Mouse (Mus musculus) heart, embryonic 12.5 days (tissue): ENCODE measurements around the gene Kif23. TPM values are rescaled to one million over a fixed set of nuclear protein-coding genes. Genes with fewer than 3 reads are reported as not detected.

Experiments
- ATAC-seq: fragments of 200-750 bp; cut with Nextera tagmentation; 2 replicates; pipeline ENCODE4 v1.8.0; 2017; ENCODE audit warnings: moderate TSS enrichment, moderate library complexity; ENCODE audit not compliant: insufficient number of reproducible peaks, low FRiP score
- H3K27ac ChIP-seq: fragments of 300-500 bp; sonication (generic); 2 replicates; pipeline ENCODE4 v1.5.1; 2016; ENCODE audit warnings: mild to moderate bottlenecking, moderate library complexity; ENCODE audit not compliant: poor library complexity, severe bottlenecking
- H3K27me3 ChIP-seq: fragments of 300-500 bp; sonication (generic); replicated peaks from 2 replicates; pipeline ENCODE4 v1.6.1; 2016; ENCODE audit warnings: mild to moderate bottlenecking, moderate library complexity
- H3K36me3 ChIP-seq: fragments of 300-500 bp; sonication (generic); 2 replicates; pipeline ENCODE4 v1.6.1; 2016; ENCODE audit warnings: mild to moderate bottlenecking, moderate library complexity
- H3K4me1 ChIP-seq: fragments of 300-500 bp; sonication (generic); replicated peaks from 2 replicates; pipeline ENCODE4 v1.6.1; 2016; ENCODE audit warnings: mild to moderate bottlenecking
- H3K4me2 ChIP-seq: fragments of 300-500 bp; sonication (generic); 2 replicates; pipeline ENCODE4 v1.6.1; 2016; ENCODE audit warnings: mild to moderate bottlenecking, moderate library complexity
- H3K4me3 ChIP-seq: fragments of 300-500 bp; sonication (generic); 2 replicates; pipeline ENCODE4 v1.5.1; 2016; ENCODE audit warnings: mild to moderate bottlenecking
- H3K9ac ChIP-seq: fragments of 300-500 bp; sonication (generic); 2 replicates; pipeline ENCODE4 v1.6.1; 2016; ENCODE audit warnings: mild to moderate bottlenecking, moderate library complexity
- H3K9me3 ChIP-seq: fragments of 300-500 bp; sonication (generic); replicated peaks from 2 replicates; pipeline ENCODE4 v1.6.1; 2016; ENCODE audit warnings: mild to moderate bottlenecking, moderate library complexity
- WGBS: fragments of 180-500 bp; shearing (Covaris S2); methylation state at CpG from one replicate; pipeline ENCODE4 v1.1.7; 2016; 5-methylcytosine and 5-hydroxymethylcytosine counted together
- polyA plus RNA-seq: library from polyadenylated mRNA; unstranded; fragments of >200 nt; fragmentation: Nextera tagmentation; extraction: Ambion mirVana; gene quantifications from 2 replicates; pipeline ENCODE4 v1.2.1, GENCODE M21; 2016

The Kif23 gene
- polyA plus RNA-seq, 1 experiment from 2014 or later = 83.9 TPM

DNA sequence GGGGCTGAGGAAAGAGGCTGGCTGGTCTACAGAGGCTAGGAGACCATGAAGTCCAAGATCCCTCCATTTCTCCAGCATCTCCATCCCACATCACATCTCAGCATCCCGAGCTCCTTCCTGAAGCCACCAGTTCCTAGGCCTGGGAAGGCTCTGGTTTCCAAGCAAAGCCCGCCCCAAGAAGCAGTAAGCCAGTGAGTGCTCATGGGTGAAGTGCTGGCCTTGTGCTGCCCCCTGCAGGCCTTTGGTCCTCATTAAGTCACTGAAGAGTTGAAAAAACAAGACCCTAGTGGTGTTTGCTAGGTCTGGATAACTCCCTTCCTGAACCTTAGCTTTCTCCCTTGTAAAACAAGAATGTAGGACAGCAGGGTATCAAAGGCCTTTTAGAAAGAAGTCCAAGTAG is 67.7 kb downstream of the Kif23 start:
- Histone ChIP-seq H3K4me1 (peaks cover 5% of the 10 kb centered on the region; the same call in 1 of the 2 replicates), H3K9ac (no peak overlapping the region), H3K27me3 (peaks cover 43% of the 10 kb centered on the region), H3K36me3 (no peaks in the 10 kb centered on the region), H3K9me3 (no peaks in the 10 kb centered on the region), H3K4me2 (no peak overlapping the region), H3K27ac (no peak overlapping the region), H3K4me3 (no peak overlapping the region)
- no peak for ATAC-seq
- 29% methylated on average over 2 of the region's 2 CpGs for WGBS

DNA sequence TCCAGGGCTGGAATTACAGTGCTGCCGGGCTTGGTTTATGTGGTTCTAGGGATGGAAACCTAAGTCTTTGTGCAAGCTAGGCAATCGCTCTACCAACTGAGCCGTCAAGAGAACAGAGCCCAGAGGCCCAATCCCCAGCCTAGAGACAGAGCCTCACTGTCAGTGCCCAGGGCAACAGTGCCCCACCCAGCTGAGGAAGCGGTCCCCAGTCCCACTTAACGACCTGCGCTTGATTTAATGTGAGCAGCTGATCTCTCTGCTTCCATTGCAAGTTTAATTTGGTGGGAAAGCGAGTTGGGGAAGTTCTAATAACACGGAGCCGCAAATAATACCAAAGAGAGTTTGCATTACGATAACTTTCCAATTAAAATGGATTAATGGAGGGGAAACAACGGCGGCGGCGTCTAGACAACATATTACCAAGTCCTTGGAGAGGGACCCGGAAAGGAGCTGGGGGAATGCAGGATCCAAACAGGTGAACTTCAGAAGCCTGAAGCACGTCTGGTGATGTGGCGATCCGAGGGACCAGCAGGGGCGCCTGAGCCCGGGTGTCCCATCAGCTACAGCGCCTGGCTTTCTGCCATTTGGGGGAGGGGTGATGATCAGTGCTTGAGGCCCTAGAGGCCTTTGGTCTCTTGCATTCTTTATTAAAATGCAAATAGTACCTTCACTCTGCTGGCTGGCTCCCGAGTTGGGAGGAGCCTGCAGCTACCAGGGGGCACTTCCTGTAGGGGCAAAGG is 69.0 kb downstream of the Kif23 start:
- peaks cover 48% of the 10 kb centered on the region for H3K27me3 ChIP-seq
- H3K4me3 ChIP-seq = no peak overlapping the region
- peak overlapping the region; percentile 18; the same call in 1 of the 2 replicates for H3K4me2 ChIP-seq

DNA sequence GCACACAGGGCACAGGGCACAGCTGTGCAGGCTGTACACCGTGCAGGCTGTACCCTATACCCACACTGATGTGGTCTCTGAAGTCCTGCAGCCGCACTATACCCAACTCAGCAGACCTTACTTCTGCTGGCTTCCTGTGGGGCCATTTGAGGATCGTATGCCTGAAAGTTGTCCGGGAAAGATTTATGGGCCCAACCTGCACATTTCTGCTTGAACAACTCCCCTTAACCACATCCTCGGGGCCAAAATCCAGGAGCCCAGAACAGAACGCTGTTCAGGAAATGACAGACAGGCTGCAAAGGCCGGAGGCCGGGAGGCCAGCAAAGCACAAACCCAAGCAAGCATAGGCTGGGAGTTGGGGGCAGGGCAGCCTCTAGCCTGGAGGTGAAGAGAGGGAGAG is 73.2 kb downstream of the Kif23 start:
- 54% methylated on average over 8 of the region's 8 CpGs for WGBS
- Histone ChIP-seq H3K27me3 (peaks cover 46% of the 10 kb centered on the region), H3K4me1 (peaks cover 5% of the 10 kb centered on the region; the same call in 1 of the 2 replicates), H3K4me2 (no peak overlapping the region), H3K36me3 (no peaks in the 10 kb centered on the region), H3K9me3 (peaks cover 6% of the 10 kb centered on the region; the same call in 1 of the 2 replicates), H3K4me3 (no peak overlapping the region), H3K27ac (no peak overlapping the region), H3K9ac (no peak overlapping the region)
- no peak for ATAC-seq

More for the DNA sequence above, 69.0 kb downstream of the Kif23 start:
- Histone ChIP-seq H3K9ac (no peak overlapping the region), H3K27ac (no peak overlapping the region), H3K9me3 (no peaks in the 10 kb centered on the region), H3K36me3 (no peaks in the 10 kb centered on the region), H3K4me1 (peaks cover 5% of the 10 kb centered on the region; the same call in 1 of the 2 replicates)
- ATAC-seq = no peak
- 20% methylated on average over 22 of the region's 22 CpGs for WGBS

DNA sequence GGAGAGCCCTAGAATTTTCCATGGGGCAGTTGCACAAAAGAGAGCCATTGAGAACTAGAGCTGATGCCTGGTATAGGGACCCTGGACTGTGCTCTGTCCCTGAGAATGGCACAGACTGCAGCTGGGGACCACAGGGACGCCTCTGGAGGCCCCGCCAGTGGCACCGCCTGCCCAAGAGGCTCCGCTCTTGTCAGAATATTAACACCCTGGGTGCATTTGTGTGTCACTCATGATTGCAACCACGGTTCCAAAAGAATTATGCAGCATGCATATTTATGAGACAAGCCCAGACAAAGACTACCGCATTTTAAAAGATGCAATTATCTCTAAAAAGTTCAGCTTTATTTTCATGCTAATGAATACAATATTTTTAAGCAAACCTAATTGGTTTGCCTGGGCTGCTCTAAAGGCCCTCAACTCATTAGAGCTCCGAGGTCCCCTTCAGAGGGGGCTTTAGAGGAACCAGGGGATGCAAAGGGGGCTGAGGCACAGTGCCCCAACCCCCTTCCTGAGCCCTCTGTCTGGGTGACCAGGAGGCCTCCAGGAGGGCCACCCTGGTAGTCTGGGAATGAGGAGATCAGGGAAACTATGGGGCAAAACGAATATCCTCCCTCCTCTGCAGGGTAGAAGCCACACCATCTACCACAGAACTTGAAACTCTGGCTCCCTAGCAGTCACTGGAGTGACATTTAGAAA is 74.2 kb downstream of the Kif23 start:
- Histone ChIP-seq H3K4me1 (0 out of 2 replicates have a peak, but pooled peaks cover 3% of the 10 kb centered on the region), H3K9ac (no peak overlapping the region), H3K4me2 (no peak overlapping the region), H3K9me3 (peaks cover 6% of the 10 kb centered on the region; the same call in 1 of the 2 replicates), H3K36me3 (no peaks in the 10 kb centered on the region), H3K27ac (no peak overlapping the region), H3K4me3 (no peak overlapping the region), H3K27me3 (peaks cover 43% of the 10 kb centered on the region)
- no peak for ATAC-seq
- 69% methylated on average over 8 of the region's 8 CpGs for WGBS

DNA sequence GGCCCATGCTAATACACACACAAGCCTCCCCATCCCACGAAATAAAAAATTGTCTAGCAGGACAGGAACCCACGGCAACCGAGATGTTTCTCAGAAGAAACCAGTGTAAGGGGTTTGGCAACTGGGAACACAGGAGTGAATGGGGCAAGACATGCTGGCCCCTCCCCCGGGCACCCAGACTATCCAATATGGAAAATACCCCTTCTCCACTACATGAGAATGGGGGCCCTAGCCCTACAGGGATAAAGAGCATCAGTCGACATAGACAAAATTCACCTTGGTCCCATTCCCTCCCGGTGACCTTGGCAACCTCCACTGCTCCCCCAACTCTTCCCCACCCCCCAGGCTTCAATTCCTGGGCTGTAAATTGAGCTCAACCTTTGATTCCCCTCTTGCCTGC is 74.7 kb downstream of the Kif23 start:
- WGBS = 79% methylated on average over 6 of the region's 6 CpGs
- H3K4me2 ChIP-seq = no peak overlapping the region
- H3K27ac ChIP-seq = no peak overlapping the region
- peaks cover 6% of the 10 kb centered on the region; the same call in 1 of the 2 replicates for H3K9me3 ChIP-seq
- H3K4me1 ChIP-seq = 0 out of 2 replicates have a peak, but pooled peaks cover 4% of the 10 kb centered on the region
- peaks cover 43% of the 10 kb centered on the region for H3K27me3 ChIP-seq
- no peak overlapping the region for H3K9ac ChIP-seq
- no peaks in the 10 kb centered on the region for H3K36me3 ChIP-seq
- no peak for ATAC-seq
- H3K4me3 ChIP-seq = no peak overlapping the region

DNA sequence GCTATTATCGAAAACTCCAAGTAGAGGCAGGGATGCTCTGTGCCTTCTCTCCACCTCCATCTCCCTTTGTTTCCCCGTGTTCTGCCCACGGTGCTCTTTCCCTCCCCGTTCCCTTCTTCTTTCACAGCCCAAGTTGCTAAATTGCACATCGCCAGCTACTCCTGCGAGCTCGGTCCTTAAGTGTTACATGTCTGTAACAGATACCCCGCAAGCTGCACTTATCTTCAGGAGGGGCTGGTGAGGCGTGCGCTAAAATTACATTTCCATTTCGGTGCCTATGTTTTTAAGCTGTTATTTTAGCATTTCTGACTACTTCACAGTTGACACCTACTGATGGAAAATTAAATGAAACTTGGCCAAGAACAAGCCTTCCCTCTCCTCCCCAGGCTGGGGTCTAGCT is 78.9 kb downstream of the Kif23 start:
- Histone ChIP-seq H3K9ac (no peak overlapping the region), H3K4me3 (no peak overlapping the region), H3K9me3 (peaks cover 6% of the 10 kb centered on the region; the same call in 1 of the 2 replicates), H3K36me3 (no peaks in the 10 kb centered on the region), H3K4me1 (0 out of 2 replicates have a peak, but pooled peaks cover 4% of the 10 kb centered on the region), H3K4me2 (no peak overlapping the region), H3K27me3 (peaks cover 31% of the 10 kb centered on the region), H3K27ac (no peak overlapping the region)
- ATAC-seq = no peak
- WGBS = 38% methylated on average over 11 of the region's 11 CpGs

Other genes starting within 250 kb of the Kif23 start
- gene Rplp1, start 32.2 kb downstream of the Kif23 start, polyA plus RNA-seq = 714 and 736 TPM in 2 replicates
- gene Paqr5, start 80.1 kb upstream of the Kif23 start, polyA plus RNA-seq = 0.40 and 0.53 TPM in 2 replicates
- gene Glce, start 175.9 kb upstream of the Kif23 start, polyA plus RNA-seq = 14.9 and 16.8 TPM in 2 replicates